Mouse (Mus musculus): ENCODE data around the gene Tbc1d25. TPM values are rescaled to one million over a fixed set of nuclear protein-coding genes. Genes with fewer than 3 reads are reported as not detected.

The Tbc1d25 gene
- 10 to 100 TPM; 18.1 to 19.9 TPM for total RNA-seq (2021)

- intact Hi-C loops (cut with DNase I) = no loop called here
These were observed at the start of gene Tbc1d25 for GRCm38 (mm10) chrX:8175504-8176385. TSS of gene Tbc1d25 (minus strand) at chrX:8176181.

GRCm38 (mm10) chrX:8223473-8223872 is 47.5 kb upstream of the Tbc1d25 start:
- intact Hi-C loops (cut with DNase I) = no loop called here
- DNase-seq = no peak

More at GRCm38 (mm10) chrX:8175504-8176385, at the start of gene Tbc1d25:
- peak; percentile 87 for DNase-seq

DNA sequence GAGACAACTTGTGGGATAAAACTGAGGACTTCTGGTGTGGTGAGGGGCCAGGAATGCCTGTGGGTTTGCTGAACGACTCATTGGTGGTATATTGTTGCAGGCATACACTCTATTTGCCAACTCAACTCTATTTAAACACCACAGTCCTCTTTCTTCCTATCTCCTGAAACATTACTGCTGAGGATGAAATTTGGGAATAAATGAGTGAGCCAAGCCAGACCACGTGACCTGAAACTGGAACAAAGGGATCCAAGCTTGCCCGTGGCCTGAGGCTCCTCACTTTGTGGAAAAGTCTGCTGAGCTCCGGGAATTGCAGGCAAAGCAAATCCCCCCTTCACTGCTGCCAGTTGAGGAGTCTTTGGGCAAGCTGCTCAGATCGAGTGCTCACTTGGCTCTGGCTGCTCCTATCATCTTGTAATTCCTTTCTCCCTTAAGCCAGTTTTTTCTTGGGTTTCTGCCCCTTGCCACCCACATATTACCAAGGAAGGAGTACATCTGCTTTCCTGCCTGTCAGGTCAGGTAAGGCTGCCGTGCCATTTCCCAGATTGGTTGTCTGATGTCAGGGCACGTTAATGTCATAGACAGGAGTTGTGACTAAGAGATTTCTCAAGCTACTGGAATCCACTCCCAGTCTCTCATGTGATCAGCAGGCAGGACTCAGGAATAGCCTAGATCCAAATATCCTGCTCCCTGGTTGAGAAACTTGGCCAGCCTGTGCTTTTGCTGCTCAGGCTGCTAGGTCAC is 46.9 kb upstream of the Tbc1d25 start:
- intact Hi-C loops (cut with DNase I) = no loop called here
- peak; percentile 27 for DNase-seq

GRCm38 (mm10) chrX:8222296-8222677 is 46.3 kb upstream of the Tbc1d25 start:
- intact Hi-C loops (cut with DNase I) = no loop called here
- DNase-seq = peak; percentile 21

DNA sequence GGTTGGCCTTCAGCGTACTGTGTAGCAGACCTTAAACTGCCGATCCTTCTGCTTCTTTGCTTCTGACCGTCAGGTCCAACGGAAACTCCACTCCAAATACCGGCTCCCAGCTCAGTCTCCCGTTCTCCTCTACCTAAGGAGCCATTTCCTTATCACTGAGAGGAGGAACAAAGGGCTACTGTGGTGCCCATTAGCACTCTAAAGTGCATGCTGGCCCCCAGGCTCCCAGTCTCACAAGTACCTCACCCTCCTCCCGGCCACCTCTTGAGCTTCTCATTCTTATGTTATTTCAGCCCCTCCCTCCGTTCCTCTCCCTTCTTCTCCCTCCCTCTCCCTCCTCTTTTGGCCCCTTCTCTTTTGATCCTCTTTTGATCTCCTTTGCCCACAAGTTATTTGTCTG is 43.7 kb upstream of the Tbc1d25 start:
- DNase-seq = no peak
- intact Hi-C loops (cut with DNase I) = no loop called here

DNA sequence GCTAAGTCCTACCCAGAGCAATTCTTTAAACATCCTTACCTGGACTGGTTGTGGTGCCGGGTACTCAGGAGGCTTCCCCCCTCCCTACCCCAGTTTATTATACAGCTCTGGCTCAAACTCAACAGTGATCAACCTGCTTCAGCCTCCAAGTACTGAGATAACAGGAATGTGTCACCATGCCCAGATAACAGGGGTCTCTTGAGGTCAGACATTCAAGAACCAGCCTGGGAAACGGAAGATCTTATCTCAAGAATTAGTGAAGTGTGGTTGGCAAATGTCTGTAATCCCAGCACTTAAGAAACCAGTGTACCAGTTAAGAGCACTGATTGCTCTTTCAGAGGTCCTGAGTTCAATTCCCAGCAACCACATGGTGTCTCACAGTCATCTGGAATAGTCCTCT is 42.1 kb upstream of the Tbc1d25 start:
- no peak for DNase-seq
- intact Hi-C loops (cut with DNase I) = no loop called here

GRCm38 (mm10) chrX:8217383-8217782 is 41.4 kb upstream of the Tbc1d25 start:
- intact Hi-C loops (cut with DNase I) = no loop called here
- DNase-seq = no peak

DNA sequence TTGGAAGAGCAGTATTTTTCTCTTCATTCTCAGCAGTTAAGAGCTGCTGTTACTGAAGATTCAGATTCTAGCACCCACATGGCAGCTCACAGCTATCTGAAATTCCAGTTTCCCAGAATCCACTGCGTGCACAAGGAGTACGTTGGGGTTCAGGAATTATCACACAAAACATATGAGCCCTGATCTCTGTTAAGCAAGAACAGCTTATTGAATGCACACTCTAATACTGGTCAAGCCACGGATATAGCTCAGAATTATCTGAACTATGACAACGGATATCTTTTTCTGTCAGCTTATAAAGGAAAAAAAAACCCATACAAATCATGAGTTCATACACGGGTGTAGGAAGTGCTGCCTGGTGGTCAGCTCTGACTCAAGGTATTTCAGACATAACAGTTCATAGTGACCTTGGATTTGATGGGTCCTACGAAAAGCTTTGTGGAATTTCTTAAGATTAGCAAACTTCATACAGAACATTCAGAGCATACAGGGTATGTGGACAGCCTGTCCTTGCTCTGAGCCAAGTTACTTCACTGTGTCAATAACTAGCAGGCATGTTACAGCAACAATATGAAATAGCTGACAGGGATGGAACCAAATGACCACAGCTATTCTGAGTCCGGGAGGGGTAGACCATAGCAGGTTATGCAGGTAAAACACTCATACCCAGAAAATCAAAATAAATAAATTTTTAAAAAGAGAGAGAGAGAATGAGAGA is 35.7 kb upstream of the Tbc1d25 start:
- no peak for DNase-seq
- intact Hi-C loops (cut with DNase I) = no loop called here

DNA sequence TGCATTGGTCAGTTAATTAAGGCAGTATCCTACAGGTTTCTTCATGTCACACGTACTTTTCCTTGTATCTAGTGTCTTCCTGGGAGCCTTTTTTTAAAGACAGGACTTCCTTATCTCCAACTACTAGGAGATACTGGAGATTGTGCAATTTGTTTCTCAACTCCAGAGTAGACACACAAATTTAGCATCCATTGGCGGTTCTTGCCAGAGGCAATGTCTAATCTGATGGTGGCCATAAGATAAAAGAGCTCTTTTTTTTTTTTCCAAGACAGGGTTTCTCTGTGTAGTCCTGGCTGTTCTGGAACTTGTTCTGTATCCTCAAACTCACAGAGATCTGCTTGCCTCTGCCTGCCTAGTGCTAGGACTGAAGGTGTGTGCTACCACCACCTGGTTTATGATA is 33.7 kb upstream of the Tbc1d25 start:
- no peak for DNase-seq
- intact Hi-C loops (cut with DNase I) = no loop called here

- intact Hi-C loops (cut with DNase I) = no loop called here
These were observed 31.2 kb upstream of the Tbc1d25 start for GRCm38 (mm10) chrX:8207224-8207623.

DNA sequence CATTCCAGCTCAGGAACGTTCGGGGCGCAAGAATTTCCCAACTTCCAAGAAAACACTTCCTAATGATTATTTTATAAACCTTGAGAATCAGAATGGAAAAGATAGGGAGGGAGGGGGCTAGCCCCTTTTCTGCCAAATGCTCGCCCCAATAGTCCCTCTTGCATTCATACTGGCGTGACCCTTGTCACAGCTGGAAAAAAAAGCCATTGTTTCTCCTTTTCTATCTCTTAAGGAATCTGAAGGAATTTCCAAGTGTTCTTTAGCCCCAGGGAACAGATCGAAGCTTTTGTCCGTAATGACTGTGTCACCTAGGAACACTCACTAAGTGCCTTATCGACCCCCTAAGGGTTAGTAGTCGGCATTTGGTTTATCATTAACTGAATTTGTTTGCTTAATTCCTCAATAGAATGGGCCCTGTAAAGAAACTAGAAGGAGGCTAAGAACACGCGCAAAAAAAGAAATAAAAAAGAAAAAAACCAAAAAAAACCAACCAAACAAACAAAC is 30.8 kb upstream of the Tbc1d25 start:
- intact Hi-C loops (cut with DNase I) = no loop called here
- DNase-seq = no peak

More at GRCm38 (mm10) chrX:8207224-8207623, 31.2 kb upstream of the Tbc1d25 start:
- DNase-seq = no peak

GRCm38 (mm10) chrX:8206015-8206693 is 30.2 kb upstream of the Tbc1d25 start, which contains the start of gene Porcn:
TSS of gene Porcn (minus strand) at chrX:8206525.
- peak; percentile 88 for DNase-seq
- intact Hi-C loops (cut with DNase I) = no loop called here

GRCm38 (mm10) chrX:8205551-8205950 is 29.6 kb upstream of the Tbc1d25 start:
- intact Hi-C loops (cut with DNase I) = no loop called here
- DNase-seq = peak; percentile 46

DNA sequence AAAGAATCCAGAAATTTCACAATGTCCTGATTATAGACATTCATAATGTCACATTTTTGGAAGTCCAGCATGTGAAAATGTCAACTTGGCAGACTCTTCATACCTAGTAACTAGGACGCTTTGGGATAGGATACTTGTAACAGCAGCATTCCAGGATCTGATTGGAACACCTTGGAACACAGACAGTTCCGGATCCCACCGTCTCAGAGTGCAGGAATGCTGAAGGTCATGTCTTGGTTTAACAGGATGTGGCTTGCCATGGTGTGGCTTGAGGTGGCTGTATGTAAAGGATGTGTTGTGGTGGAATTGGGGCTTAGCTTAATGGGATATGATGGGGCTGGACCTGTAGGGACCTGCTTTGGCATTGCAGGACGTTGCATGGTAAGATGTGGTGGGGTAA is 29.1 kb upstream of the Tbc1d25 start:
- intact Hi-C loops (cut with DNase I) = no loop called here
- no peak for DNase-seq

- intact Hi-C loops (cut with DNase I) = no loop called here
These were observed 28.1 kb upstream of the Tbc1d25 start for GRCm38 (mm10) chrX:8204076-8204475.

DNA sequence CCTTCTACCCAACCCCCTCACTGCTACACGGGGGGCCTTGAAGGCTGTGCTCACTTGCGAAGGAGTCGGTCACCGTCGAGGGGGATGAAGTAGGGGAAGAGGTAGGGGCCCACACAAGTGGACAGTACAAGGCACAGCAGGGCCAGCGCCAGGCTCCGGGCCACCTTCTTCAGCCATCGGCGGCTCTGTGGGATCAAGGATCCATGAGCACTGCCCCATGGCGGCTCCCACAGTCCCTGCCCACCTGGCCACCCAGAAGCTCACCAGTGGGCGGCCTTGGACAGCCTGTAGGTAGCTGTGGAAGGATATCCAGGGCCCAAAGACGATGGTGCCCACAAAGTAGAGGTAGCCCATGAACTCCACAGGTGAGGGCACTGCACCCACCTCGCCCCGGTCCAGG is 27.1 kb upstream of the Tbc1d25 start:
- DNase-seq = no peak
- intact Hi-C loops (cut with DNase I) = no loop called here

More at GRCm38 (mm10) chrX:8204076-8204475, 28.1 kb upstream of the Tbc1d25 start:
- DNase-seq = no peak

DNA sequence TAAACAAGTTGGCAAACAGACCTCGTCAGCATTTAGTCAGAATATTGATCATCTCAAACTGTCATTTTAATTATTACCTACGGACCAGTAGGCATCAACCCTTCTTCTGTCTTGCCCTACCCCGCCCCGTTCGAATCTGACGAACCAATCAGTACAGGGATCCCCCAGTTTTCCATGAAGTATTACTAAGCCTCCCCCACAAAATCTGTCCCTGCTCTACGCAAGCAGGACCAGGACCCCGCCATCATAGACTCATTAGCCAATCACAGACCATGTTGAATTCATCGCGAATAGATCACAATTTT is 17.4 kb upstream of the Tbc1d25 start, which contains the start of gene Ebp:
Gene Ebp, minus strand, starts transcription at position 94 of the 305 bp plus-strand sequence.
- intact Hi-C loops (cut with DNase I) = no loop called here
- DNase-seq = peak; percentile 32

DNA sequence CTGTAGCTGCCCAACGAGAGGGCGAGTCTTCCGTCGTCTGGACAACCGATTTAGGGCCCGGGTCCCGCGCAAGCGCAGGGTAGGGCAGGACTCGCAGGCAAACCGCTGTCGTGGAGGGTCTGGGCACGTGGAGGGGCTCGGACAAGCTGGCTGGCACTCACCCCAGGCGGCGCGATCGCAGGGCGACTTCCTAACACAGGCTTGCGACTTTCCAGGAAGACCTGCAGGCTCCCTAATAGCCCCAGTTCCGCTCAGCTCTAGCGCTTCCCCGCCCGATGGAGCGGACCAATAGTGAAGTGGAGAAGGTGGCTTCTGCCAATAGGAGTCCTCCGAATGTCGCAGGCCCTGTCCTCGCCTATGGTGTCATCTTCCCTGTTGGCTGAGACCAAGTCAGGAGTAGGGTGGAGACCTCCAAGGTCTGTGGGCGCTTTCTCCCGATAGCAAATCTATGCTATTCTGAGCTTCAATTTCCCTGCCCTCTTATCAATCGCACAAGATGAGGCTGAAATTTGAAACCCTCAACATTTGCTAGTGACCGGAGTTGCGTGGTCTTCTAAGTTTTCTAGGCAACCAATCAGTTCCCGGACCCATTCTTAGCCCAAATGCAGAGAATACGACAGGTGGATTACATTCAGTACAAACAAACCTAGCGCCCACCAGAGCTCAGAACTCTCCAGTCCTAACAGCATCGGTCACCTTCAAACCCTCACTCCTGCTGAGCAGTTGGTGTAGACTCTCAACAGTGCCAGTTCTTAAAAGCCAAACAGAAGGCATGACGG is 16.8 kb upstream of the Tbc1d25 start:
- DNase-seq = peak; percentile 82
- intact Hi-C loops (cut with DNase I) = no loop called here

- intact Hi-C loops (cut with DNase I) = no loop called here
- no peak for DNase-seq
These were observed 16.2 kb upstream of the Tbc1d25 start for GRCm38 (mm10) chrX:8192126-8192639.

All from left cerebral cortex, postnatal 4 days (tissue).